Mouse (Mus musculus) gastrocnemius, postnatal 36 days (tissue): Measurements from ENCODE around the gene Ano8. TPM values are rescaled to one million over a fixed set of nuclear protein-coding genes. Genes with fewer than 3 reads are reported as not detected.

Source experiments
- DNase-seq, 2 experiments: peaks; one replicate each; pipeline ENCODE4 v3.0.0; 2022
- intact Hi-C: fragments of 180-260 bp; cut with DNase I; formaldehyde crosslinking; loops from one replicate; pipeline ENCODE4 v1.15.1; 2025
- total RNA-seq, 2 experiments: library from RNA; stranded (reverse); gene quantifications; 2 replicates each; pipeline ENCODE4 v1.2.3; 2021

The Ano8 gene
- total RNA-seq, 2 experiments from 2014 or later: 13.8 to 16.0 TPM

- intact Hi-C loops: no loop called here
Observed at GRCm38 (mm10) chr8:71505326-71505725, 19.6 kb upstream of the Ano8 start.

GRCm38 (mm10) chr8:71504349-71504748, 18.6 kb upstream of the Ano8 start:
- no peak for DNase-seq
- intact Hi-C loops: no loop called here

More at GRCm38 (mm10) chr8:71505326-71505725, 19.6 kb upstream of the Ano8 start:
- DNase-seq: no peak

GRCm38 (mm10) chr8:71498816-71499690, 13.3 kb upstream of the Ano8 start:
- intact Hi-C loops: no loop called here
- DNase-seq: no peak

DNA sequence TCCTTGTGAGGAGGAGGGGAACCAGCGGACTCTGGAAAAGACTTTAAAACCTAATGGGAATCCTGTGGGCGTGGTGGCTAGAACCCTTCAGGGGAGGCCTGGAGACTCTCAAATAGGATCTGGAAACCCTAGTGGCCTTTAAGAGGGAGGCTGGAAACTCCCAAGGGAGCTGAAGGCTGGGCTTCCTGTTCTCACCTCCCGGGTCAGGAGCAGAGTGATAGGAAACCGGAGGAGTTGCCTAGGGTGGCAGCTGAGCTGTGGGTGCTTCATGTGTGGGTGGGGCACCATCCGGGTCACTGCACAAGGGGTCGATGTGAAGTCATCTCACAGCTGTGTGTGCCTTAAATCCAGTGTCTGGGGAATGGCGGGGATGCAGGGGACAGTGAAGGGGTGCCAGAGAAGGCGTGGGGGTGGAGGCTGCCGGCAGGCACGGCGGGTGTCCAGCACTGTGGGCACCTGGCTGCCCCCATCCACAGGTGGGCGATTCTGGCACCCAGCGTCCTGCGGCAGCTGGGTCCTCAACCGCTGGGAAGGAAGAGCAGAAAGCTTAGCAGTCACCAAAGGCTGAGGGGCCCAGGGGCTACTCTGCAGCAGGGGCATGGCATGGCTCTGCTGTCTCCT, 12.2 kb upstream of the Ano8 start:
- no peak for DNase-seq
- intact Hi-C loops: loop anchor here (1.0 kb wide), 1 partner anchor 18 kb away; no protein-coding TSS in a partner anchor

DNA sequence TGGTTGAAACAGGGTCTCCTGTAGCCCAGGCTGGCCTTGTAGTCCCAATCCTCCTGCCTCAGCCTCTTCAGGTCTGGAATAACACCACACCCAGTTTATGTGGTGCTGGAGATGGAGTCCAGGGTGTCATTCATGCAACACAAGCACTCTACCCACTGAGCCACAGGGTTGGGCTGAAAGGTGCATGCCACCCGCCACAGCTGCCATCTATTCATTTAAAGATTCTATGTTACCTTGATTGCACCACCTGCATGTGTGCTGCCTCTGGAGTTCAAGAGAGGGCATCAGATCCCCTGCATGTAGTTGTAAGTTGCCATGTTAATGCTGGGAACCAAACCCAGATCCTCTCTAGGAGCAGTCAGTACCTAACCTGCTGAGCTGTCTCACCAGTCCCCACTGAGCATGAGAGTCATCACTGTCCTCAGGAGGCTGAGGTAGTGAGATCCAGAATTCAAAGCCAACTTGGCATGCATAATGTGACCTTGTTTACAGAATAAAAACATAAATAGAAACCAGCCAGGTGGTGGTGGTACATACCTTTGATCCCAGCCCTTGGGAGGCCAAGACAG, 11.4 kb upstream of the Ano8 start:
- no peak for DNase-seq
- intact Hi-C loops: loop anchor here (1.0 kb wide), 1 partner anchor 19 kb away; no protein-coding TSS in a partner anchor

DNA sequence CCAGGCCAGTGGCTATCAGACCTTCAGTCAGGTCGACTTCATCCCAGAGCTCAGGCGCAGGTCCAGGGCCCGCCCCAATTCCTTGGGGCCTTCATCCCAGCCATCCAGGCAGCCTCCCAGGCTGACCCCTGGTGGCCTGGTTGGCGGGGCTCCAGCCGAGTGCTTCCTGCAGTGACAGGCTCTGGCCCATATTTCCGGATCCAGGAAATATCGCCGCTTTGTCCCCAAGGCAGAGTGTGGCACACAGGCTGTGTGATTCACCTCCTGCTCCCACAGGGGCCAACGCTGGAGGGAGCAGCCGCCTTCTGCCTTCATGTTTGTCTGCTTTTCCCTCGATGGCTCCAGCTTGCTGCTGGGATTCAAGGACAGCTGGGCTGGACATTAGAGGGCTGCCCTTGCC, 10.7 kb upstream of the Ano8 start:
- intact Hi-C loops: no loop called here
- DNase-seq: peak; percentile 85 to 89

- intact Hi-C loops: loop anchor here (1.0 kb wide), 1 partner anchor 25 kb away; no protein-coding TSS in a partner anchor
- no peak for DNase-seq
Observed at GRCm38 (mm10) chr8:71495811-71496210, 10.0 kb upstream of the Ano8 start.

- intact Hi-C loops: loop anchor here (1.0 kb wide), 1 partner anchor 26 kb away; no protein-coding TSS in a partner anchor
- DNase-seq: peak; percentile 78 to 79
Observed at GRCm38 (mm10) chr8:71495039-71495438, 9.3 kb upstream of the Ano8 start.

DNA sequence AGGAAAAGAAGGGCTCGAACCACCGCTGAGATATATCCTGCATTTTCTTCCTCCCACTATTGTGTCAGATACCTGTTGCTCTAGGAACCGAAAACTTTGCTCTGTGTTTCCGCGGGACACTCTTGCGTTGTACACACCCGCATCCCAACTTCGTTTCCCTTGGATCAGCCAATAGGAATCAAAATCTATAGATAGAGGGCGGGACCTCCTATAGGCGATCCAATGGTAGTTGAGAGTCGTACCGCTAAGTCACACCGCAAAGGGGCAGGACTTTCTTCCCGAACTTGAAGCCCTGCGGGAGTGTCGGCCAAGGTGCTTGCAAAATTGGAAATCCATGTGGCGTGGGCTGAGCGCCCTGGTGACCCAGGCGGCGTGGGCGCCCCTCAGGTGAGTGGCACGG, 2.7 kb upstream of the Ano8 start:
- DNase-seq: peak; percentile 81 to 82
- intact Hi-C loops: no loop called here

GRCm38 (mm10) chr8:71487691-71488445, 2.1 kb upstream of the Ano8 start, which contains the start of gene Gtpbp3:
TSS of gene Gtpbp3 (plus strand) at chr8:71488103.
- DNase-seq: peak; percentile 81 to 83
- intact Hi-C loops: no loop called here

DNA sequence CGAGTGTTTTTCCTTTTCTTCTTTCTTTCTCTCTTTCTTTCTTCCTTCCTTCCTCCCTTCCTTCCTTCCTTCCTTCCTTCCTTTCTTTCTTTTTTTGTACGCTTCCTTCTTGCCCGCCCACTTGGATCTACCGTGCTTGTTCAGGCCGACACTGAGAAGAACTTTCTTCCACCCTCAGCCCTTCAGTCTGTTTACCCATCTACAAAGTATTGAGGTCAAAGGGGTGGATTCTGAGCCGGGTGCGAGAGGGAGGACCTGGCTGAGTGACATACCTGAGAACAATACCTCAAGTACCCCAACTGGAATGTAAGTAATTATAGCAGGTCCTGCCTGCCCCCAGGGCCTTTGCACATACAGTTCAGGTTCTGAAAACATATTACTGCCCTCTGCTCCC, 370 bp upstream of the Ano8 start:
- intact Hi-C loops: no loop called here

GRCm38 (mm10) chr8:71484736-71485135, 1.0 kb downstream of the Ano8 start:
- DNase-seq: no peak
- intact Hi-C loops: no loop called here

More for the DNA sequence above, 370 bp upstream of the Ano8 start:
- no peak for DNase-seq

DNA sequence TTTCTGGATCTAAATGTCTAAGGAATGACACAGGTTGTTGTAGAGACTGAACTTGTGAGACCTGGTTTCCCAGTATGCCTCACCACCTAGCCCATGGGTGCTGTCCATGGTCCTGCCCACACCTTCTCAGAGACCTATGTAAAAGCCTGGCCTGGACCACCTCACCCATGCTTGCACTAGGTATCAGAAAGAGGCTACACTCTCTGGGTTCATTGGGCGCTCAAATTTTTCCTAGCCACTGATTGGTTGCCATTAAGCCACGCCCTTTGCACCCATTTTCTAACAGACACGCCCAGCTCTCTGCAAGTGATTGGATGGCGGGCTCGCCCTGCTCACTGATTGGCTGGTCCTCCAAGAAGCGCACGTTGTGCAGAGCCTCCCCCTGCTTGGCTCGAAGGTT, 1.8 kb downstream of the Ano8 start:
- intact Hi-C loops: no loop called here
- DNase-seq: no peak

DNA sequence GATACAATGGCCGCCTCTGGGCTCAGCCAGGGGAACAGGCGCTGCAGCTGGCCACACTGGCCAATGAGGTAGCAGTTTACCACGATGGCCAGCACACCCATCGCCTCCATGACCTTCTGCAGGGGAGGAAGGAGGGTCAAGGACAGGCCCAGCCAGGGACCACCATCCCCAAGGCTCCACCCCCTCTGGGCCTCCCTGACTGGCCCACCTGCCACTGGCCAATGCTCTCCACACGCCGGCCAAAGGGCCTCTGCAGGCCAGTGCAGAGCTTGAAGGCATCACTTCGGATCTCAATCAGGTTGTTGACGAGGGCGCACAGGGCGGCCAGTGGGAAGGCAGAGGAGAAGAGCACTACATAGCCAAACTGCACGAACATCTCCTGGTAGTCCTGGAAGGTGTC, 6.8 kb downstream of the Ano8 start:
- no peak for DNase-seq
- intact Hi-C loops: loop anchor here (10.0 kb wide), 1 partner anchor 684 kb away; no protein-coding TSS in a partner anchor

DNA sequence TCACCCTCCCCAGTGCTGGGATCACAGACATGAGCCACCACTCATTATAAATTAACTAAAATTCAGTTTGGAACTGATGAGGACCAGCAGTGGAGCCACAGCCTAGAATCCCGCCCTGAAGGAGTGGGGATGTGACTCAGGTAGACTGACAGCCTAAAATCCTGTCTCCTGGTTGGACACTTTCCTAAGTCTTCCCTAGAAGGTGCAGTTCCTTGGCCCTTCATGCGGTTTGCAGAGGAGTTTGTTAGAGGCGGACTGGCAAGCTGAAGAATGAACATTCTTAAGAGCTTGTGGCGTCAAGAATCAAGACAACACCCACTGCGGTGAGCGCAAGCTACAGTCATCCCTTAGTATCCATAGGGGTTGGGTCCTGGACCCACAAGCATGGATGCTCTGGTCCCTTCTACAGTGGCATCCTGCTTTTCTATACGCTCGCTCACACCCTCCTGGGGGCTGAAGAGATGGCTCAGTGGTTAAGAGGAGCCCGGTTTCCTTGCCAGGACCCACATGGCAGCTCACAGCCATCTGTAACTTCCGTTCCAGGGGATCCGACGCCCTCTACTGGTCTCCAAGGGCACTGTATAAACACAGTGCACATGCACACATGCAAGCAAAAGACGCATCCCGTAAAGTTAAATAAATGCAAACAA, 8.4 kb downstream of the Ano8 start:
- intact Hi-C loops: loop anchor here (10.0 kb wide), 1 partner anchor 683 kb away; no protein-coding TSS in a partner anchor
- DNase-seq: no peak

GRCm38 (mm10) chr8:71476099-71476940, 9.4 kb downstream of the Ano8 start:
- DNase-seq: peak; percentile 77 to 80

GRCm38 (mm10) chr8:71475702-71476075, 10.1 kb downstream of the Ano8 start:
- intact Hi-C loops: loop anchor here (10.0 kb wide), 1 partner anchor 681 kb away; no protein-coding TSS in a partner anchor
- no peak for DNase-seq

More at GRCm38 (mm10) chr8:71476099-71476940, 9.4 kb downstream of the Ano8 start:
- intact Hi-C loops: loop anchor here (10.0 kb wide), 1 partner anchor 682 kb away; no protein-coding TSS in a partner anchor
